Mouse (Mus musculus): ENCODE measurements at regions not wholly inside any gene's neighbourhood (a gene's known extent, or its start where the extent isn't known, plus 50 kb on each side); places are given as distances from the start of the nearest gene placed in this dataset.

- peak in 1 of 2 experiments; percentile 3 for DNase-seq
Measured at GRCm38 (mm10) chr14:91089326-91089725, 2618.1 kb upstream of the Pcdh20 start.

Data from cerebellum, adult 18-20 months (tissue).